Mouse (Mus musculus): ENCODE results near the gene Cbx8.

GRCm38 (mm10) chr11:119038744-119039484 lies 1.9 kb downstream of the Cbx8 start:
- TF ChIP-seq CTCF (IDR thresholded peaks at IDR 0.05; ENCODE audit: control insufficient read depth, insufficient read depth, insufficient read length) (no peak), FOSL1 (IDR thresholded peaks at IDR 0.05; ENCODE audit: insufficient read depth, low read length, poor library complexity, severe bottlenecking) (no peak), MYOD1 (IDR thresholded peaks at IDR 0.05; ENCODE audit: control insufficient read depth, insufficient read length, low read depth) (no peak), MAX (IDR thresholded peaks at IDR 0.05) (no peak), MYOG (IDR thresholded peaks at IDR 0.05; ENCODE audit: control insufficient read depth, extremely low read depth, insufficient read length) (no peak), USF1 (IDR thresholded peaks at IDR 0.05; ENCODE audit: low read depth) (no peak)
